Mouse (Mus musculus) frontal cortex, postnatal 36 days (tissue): ENCODE data around the gene Vmn1r132.
"Not testable (repeated sequence)": the region's sequence is repeated elsewhere in the genome, so short reads cannot be mapped to it uniquely, and the experiment has no call there.

Experiments
- DNase-seq, 2 experiments: peaks; one replicate each; pipeline ENCODE4 v3.0.0; 2022; ENCODE audit warnings: low spot score in 2 of 2

Vmn1r132 gene

GRCm38 (mm10) chr7:21613792-21614191 is at the start of gene Vmn1r132:
Gene Vmn1r132 (plus strand): TSS chr7:21614092.
- not testable (repeated sequence) for DNase-seq
